Mouse (Mus musculus): Measurements from ENCODE around the gene Insr.

DNA sequence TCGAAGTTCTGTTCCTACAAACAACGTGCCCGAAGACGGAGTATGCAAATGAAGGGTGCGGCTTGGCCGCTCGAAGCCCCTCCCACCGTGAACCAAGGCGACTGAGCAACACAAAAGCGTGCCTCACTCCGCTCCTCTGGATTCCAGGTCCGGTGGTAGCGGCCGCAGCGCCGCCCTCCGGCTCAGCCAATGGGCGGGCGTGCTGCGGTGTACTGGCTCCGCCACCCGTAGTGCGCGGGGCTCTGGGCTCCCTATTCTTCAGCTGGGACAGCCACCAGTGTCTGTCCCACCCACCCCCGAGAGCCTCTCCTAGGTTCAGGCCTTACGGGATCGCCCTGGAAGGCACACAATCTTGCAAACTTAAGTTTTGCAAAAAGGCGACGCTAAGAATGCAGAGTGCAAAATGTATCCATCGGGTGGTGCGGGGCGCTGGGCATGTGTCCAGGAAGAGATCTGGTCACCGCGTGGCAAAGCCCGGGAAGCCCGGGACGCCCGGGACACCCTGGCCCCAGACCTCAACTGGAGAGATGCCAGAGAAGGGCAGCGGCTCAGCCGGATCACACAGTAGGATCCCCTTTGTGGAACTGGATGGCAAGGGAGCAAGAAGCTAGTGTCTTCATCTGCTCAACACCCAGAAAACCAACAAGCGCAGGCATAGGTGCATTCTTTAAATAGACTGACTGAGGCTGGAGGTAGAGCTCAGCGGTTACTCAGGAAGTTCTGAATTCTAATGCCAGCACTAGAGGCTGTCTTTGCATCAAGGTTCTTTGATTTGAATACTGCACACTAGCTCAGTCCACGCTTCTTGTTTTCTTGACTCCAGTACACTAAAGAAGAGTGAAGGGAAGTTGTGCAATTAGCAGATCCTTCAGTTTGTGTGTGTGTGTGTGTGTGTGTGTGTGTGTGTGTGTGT is 58.1 kb downstream of the Insr start:
- TF ChIP-seq EP300 (IDR thresholded peaks at IDR 0.05; ENCODE audit: low read depth) = peak; percentile 51; the same call in 1 of the 2 replicates
- TF ChIP-seq CTCF (IDR thresholded peaks at IDR 0.05; ENCODE audit: low read depth) = 0 out of 2 replicates have a peak, but pooled peaks have one; percentile 11
